Mouse (Mus musculus) ES-Bruce4 (cell line): ENCODE measurements at regions not wholly inside any gene's neighbourhood (a gene's known extent, or its start where the extent isn't known, plus 50 kb on each side); places are given as distances from the start of the nearest gene placed in this dataset.

Experiments used
- CTCF ChIP-seq: IDR thresholded peaks from one replicate; pipeline ENCODE4 v1.8.1; 2011; ENCODE audit warnings: low read depth, low read length
- EP300 ChIP-seq: IDR thresholded peaks from 2 replicates; pipeline ENCODE4 v1.6.1; 2011; ENCODE audit warnings: low read depth, low read length; ENCODE audit not compliant: insufficient read depth
- POLR2A ChIP-seq: IDR thresholded peaks from one replicate; pipeline ENCODE4 v1.8.1; 2011; ENCODE audit warnings: low read length; ENCODE audit not compliant: insufficient read depth

DNA sequence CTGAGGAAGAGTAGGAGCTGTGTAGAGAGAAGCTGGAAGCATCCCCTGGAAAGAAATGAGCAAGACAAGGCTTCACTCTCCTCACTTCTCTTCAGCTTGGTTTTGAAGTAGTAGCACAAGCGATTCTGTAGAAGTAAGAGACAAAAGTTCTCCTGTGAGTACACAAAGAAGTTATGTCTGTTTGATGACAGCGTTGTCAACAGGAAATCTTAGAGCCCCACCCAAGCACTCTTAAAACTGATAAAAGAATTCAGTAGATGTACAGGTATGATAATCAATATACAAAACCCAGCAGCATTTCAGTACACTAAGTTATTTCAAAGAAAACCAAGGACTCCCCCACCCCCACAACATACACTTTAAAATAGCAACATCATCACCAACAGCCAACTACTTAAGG, 194.9 kb downstream of the Etnk1 start:
- no peak for TF ChIP-seq EP300
- no peak for TF ChIP-seq CTCF
- TF ChIP-seq POLR2A = no peak
